Mouse (Mus musculus) thymus, postnatal 10 days (tissue): ENCODE measurements at regions not wholly inside any gene's neighbourhood (a gene's known extent, or its start where the extent isn't known, plus 50 kb on each side); places are given as distances from the start of the nearest gene placed in this dataset.

Experiments used
- DNase-seq, 2 experiments: peaks; one replicate each; pipeline ENCODE4 v3.0.0; 2021; ENCODE audit warnings: low spot score in 2 of 2

DNA sequence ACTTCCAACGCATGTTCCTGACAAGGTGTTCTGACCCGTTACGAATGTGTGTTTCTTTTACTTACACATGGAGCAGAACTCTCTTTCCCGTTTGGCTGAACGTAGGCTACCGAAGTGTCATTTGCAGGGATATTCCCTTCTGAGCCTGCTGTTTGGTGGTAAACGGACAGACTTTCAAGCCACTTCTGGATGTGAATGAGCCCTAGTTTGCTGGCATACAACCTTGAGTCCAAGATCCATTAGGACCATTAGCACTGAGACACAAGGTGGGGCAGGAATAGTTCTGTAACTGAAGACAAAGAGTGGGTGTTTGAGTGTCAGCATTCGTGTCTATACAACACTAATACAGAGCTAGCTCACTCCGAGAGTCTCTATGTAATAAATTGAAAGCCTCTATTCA, 113.3 kb upstream of the Rmdn2 start:
- no peak for DNase-seq

DNA sequence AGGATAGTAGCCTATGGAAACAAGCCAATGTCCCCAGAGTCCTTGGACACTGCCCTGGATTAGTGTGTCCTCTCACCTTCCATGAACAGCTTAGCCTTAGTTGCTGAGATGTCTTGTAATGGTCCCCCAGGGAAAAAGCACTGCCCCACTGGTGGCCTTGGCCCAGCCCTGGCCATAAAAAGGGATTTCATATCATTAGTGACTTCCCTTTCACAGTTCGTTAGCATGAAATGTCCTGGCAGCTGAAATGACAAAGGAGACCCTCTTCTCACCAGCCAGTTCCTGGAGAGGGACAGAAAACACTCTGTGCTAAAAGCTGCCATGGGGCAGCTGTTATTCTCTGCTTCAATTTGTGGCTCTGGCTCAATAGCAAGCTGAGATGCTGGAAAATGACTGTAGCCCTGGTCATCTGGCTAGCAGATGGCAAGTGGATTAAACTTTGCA, 110.6 kb upstream of the Rmdn2 start:
- DNase-seq = no peak

DNA sequence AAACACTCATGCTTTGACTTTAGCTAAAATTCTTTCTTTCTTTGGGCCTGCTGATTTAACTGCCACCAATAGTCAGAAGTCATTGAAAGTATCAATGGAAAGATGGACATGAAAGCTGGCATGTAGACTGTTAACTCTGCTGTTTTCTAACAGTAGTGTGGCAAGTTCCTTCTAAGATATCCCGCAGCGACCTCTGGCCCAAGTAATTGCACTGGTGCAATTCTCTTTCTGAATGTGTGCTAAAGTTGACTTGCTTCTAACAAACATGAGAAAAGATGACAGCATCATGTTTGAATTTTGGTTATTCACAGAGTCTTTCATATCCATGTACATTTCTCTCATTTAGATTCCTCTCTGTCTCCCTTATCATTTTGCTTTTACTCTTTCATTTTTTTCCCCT, 109.7 kb upstream of the Rmdn2 start:
- no peak for DNase-seq

DNA sequence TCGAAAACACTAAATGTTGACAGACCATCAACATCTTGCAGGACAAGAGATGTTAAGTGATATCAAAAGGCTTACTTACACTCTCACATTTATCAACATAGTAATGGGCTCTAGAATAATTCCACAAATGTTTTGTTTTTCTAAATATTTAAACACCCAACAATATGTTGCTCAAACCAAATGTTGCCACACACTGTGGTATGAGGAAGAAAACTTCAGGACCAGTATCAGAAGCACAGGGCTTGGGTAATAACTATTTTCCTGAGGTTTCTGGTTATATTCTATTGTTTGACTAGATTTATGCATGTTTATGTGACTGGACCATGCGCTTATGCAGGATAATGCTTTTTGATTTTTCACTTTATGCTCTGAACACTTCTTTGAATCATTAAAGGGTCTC, 108.6 kb upstream of the Rmdn2 start:
- no peak for DNase-seq

DNA sequence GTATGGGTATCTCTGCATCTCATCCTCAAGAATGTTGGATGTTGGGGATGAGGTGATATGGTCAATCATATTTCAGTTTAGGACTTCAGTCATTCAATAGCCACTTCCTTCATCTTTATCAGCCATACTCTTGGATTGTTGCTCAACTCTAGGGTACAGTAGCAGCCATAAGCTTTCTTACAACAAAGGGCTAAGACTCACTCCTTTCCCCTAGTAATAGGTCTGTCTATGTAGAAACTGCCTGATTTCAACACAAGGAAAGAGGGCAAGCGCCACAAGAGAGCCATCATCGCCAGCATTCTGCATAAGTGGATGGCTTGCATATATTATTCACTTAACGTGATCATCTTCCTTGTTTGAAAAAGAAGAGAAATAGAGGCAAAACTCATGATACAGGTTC, 107.5 kb upstream of the Rmdn2 start:
- no peak for DNase-seq

DNA sequence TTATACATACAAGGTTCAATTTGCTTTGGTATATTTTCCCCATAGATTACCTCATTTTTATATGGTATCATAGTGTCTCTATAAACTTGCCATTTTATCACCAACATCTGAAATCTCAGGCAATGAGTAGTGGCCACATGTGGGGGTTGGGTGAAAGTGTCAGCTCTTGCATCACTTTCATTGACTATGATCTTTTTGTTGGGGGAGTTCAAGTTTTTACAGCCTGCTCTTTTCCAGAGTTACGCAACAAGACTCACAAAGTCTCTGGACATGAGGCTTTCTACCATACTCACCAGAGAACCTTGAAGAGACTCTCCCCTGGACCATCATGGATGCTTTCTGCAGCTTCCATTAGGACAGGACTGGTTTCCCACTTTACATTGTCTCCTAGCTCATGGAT, 106.1 kb upstream of the Rmdn2 start:
- no peak for DNase-seq

DNA sequence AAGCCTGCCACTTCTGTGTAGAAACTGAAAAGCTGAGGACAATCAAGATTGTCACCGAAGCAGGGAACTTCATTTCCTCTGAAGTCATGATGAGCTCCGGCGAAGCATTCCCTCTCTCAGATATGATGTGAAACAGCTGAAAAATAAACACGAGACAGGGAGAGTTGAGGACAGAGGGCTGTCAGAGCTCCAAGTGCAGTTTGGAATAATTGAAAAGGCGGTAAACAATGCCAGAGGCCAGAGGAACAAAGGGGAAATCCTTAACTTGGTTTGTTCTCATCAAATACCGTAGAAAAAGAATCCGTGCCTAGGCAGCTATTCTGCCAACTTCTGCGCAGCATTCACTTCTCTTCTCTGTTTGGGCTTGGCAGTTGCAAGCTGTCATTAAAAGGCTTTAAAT, 102.4 kb upstream of the Rmdn2 start:
- no peak for DNase-seq

DNA sequence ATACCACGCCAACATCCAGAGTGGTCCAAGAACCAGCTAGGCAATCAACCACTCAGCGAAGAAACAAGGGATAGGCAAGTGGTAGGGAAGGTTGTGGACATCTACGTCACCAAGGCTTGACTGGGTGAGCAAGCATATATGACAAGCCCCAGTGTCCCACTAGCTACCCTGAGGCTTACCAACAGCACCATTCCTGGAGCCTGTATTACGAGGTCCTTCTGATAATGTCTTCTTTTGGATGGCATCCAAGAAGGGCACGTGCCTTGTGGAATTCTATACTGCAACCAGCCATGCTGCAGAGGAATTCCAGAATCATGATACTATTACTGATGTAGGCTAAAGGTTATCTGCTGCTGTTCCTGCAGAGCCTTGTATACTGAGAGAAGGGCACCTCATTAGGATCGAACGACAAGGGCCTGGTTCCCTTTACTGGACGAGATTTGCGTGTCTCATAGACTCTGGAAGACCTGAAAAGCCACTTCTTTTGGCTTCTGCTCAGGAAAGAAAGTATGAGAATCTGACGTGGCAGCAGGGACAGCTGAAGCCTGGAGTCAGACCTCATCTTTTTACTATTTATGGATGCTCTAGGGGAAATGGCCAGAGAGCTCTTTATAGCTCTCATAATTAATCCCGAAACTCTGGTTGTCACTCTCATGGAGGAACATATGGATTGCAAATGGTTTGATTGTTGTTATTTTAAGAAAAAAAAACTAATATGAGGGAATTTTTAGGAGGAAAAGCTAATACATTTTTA, 101.5 kb upstream of the Rmdn2 start:
- DNase-seq = no peak

DNA sequence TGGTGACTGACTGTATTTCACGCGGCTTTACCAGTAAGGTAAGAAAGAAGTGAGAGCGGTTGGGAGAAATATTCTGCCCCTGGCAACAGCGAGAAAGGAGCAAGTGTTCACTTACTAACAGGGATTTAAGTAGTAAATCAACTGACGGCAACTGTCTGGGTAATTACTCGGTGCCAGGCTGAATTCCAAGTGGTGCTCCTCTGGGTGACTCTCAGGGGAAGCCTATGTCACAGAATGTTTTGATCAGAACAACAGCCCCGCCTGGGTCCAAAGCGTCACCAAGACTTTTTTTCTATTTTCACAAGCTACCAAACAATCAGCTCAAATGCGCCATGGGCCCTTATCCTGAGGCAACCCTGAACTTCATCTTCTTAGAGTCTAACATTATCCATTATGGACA, 100.4 kb upstream of the Rmdn2 start:
- no peak for DNase-seq

DNA sequence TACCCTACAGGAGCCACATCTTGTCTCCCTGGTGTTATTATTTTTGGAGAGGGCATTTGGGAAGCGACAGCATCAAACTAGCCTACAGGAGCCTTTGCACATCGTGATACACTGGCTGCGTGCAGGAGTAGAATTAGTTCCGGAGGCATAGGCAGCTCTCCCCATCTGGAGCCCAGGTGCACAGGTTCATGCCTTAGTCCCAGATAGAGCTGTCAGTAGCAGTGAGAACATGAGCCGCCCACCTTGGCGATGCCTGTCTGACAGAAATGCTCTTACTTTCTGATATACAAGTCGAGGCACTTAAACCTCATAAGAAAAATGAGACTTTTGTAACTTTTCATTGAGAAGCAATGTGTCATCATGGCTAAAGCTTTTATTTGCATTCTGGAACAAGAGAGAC, 97.6 kb upstream of the Rmdn2 start:
- no peak for DNase-seq

DNA sequence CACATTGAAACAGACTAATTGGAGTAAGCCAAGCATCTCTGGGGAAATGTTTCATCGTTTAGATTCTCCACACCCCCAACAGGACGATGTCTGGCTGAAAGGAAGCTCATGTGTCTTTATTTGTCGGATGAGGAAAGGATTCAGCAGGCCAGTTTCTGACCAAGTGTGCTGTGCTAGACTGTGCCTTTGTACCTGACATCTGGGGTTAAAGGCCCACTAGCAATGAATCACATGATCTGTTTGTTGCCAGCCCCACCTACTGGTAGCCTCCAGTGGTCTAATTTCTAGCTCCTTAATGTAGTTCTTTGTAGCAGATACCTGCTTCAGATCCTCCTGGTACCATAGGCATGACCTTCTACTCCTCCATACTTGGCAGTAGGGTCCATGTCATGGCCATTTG, 93.5 kb upstream of the Rmdn2 start:
- DNase-seq = peak in 1 of 2 experiments; percentile 7

DNA sequence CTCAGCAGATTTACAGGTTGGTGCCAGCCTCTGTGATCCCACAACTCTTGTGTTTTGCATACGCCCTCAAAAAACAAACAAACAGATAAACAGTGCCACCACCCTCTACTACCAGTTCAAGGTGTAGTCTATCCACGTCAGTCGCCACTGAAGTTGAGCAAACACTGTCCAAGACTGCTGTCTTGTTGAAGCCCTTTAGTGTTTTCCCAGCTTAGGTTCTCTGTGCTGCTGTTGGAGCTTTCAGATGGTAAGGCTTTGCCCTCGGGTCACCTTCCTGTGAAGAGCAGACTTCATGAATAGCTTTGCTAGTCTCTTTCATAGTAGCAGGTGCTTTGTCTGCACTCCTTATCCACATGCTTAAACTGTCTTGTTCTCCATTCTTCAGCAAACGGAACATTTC, 93.0 kb upstream of the Rmdn2 start:
- no peak for DNase-seq

DNA sequence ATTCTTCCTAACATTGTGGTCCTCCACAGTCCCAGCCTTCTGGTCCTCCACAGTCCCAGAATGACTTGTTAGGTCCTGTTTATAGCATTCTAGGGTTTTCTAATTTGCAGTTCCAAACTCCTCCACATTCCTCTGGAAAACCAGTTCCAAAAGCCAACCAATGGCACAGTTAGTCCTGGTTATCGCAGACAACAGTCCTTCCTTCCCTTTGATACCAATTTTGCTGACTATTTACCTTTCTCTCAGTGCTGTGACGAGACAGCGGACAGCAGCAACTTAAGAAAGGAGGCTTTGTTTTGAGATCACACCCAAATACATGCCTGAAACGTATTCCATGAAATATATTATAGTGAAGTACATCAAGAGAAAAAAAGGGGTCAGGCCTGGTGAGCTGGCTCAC, 92.3 kb upstream of the Rmdn2 start:
- no peak for DNase-seq

DNA sequence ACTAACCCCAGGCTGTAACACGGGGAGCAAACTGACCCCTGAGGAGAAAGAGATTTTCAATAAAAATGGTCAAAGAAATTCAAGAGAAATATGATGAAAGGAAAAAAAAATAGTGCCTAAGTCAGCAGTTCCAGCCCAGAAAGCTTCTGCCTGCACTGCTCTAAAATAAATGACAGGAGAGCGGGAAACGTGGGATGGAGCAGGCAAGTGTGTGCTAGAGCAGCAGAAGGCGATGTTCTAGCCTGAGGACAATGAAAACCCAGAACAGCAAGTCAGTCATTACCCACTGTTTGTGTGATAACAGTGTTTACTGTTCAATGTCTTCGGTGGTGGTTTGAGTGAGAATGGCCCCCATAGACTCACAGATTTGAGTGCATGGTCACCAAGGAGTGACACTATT, 91.4 kb upstream of the Rmdn2 start:
- DNase-seq = no peak

DNA sequence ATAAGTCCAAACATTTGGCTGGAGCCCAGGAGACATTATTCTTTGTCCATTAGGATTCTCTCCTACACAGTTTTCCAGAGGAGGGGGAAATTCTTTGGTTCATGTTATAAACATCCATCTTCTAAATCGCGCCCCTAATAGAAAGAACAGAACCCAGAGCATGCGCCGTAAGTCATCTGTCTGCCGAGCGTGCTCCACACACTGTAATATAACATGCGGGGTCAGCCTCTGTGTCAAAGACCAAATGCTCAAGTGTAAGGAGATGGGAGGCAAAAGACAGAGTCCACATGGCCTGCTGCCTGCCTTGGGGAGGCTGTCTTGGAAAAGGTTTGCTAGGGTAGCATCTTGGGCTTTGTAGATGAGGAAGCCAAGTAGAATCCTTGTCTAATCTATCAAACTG, 90.0 kb upstream of the Rmdn2 start:
- no peak for DNase-seq

DNA sequence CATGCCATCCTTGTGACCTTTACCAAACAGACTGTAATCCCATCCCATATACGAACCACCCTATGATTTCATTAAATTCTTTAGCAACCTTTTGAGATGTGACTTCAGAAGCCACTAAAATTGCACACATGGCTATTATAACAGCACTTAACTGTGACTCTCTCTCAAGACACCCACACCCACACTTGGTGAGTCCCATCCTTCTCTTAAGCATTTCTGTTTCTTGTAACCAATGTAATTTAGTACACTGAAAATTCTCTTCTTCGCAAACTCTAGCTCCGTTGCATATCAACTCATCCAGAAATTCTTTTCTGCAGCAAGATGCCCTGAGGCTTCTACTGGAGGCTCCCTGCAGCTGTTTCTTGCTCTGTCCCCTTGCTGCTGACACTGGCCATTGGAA, 88.4 kb upstream of the Rmdn2 start:
- DNase-seq = no peak

DNA sequence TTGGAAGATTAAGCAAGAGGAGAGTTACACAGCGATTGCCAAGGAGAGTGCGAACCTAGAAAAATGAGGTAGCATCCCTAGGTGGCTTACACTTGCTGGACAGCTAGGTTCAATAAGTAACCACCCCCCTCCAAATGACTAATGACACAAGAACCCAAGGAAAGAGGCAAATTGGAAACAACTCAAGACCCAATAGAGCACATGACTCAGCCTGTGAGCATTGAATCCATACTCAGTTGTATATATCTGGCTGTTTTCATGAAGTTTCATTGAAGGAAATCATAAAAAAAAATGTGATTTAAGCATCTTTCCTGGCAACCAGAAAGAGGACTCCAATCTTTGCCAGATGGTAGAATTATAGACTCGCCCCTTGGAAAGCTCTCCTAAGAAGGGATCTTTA, 84.3 kb upstream of the Rmdn2 start:
- no peak for DNase-seq

DNA sequence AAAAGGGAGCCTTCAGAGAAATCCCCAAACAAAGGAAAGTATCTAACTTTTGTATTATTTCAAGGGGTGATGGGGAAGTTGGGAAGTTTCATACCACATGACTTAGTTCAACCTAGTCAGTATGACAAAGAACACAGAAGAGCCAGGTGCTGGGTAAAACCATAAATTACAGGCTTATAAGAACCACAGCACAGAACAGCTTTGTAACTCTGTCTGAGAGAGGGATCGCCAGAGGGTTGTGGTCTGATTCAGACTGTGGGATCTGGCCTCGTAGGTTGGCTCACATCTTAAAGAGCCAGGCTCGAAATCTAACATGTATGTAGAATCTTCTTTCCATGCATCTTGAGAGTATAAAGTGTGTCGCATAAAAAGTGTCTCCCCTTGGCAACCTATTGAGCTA, 75.1 kb upstream of the Rmdn2 start:
- no peak for DNase-seq

DNA sequence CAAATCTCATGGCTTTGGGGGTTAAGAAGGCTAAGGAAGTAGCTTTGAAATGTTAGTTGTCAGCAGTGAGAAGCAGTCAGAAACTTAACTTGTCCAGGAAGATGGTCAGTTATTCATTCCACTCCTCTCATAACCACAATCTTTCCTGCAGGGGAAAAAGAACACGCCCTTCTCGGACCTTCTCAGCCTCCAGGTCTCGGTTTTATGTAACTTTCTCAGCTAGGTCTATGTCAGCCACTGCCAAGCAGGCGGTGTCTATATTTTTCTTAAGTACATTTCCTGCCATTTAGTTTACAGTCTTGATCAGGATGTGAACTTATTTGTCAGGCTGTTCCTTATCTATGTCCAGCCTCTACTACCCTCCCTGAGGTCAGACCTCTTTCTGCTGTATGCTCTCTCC, 72.9 kb upstream of the Rmdn2 start:
- DNase-seq = no peak

DNA sequence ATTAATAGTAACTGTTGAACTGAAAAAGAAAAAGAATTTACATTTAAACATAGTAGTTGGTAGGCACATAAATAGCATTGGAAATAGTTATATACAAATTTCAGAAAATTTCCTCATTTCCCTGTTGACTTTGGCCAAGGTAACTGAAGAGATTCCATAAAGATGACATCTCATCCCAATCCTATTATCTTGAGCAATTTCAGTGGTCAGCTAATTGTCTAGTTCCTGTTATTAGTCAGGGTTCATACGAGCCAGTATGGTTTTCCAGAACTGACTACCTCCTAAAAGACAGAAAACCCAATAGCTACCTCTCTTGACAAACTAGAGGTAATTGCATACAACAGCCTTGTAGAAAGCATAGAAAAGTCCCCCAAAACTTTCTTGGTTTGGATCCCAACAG, 71.6 kb upstream of the Rmdn2 start:
- no peak for DNase-seq

DNA sequence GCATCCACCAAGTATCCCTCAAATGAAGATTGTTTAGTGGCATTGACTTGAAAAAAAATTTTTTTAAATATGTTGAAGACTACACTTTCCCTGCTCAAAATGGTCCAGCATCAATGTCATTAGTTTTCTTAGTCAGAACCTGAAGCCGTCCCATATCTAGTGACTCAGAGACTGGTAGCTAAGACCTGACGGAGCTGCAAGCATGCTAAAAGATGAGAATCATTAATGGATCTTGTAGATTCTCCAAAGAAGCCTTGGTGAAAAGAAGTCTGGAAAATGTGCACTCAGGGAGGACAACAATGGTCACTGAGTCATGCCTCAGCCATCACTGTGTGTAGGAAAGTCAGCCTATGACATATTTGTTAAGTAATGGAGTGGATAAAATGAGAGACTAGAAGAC, 71.2 kb upstream of the Rmdn2 start:
- no peak for DNase-seq

DNA sequence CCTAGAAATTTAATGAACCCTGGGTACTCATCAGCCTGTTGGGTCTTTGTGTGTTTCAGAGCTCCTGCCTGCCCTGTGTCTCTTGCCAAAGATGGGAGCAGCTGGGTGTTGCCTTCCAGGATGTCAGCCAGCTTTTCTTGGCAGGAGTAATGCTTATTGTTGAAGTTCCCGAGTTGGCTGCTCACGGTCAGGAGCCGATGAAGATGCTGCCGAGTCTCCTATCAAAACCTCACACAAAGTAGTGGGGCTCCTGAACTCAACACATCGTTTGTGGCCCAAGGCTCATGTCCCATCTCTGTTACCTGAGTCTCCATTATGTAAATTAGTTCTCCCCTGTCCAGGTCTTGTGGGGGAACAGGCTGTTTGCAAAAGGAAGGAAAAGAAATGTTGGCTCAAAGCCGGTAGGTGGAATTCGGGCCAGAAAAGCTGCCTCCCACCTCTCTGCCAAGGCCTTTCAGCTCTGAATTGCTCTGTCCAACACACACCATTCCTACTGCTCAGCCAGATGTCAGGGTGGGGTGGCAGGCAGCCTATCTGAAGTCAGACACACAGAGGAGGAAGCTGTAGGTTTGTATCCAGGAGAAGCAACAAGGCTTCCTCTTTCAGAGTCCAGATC, 67.6 kb upstream of the Rmdn2 start:
- DNase-seq = no peak

DNA sequence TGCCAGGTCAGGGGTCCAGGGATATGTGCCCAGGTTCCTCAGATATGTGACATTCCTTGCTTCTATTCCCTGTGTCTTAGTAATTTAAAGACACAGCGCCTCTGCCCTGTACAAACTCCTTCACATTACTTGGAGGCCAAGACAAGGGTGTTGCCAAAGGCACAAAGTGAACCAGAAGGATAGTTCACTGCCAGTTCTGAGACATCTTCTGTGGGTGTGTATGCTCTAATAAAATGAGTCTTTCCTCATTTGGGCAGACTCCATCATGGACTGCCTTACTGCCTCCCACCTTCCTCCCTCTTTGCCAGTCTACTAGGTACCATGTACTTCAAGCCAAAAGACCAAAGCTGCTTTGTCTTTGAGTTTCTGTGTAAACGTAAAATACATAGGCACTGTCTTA, 65.8 kb upstream of the Rmdn2 start:
- DNase-seq = no peak

DNA sequence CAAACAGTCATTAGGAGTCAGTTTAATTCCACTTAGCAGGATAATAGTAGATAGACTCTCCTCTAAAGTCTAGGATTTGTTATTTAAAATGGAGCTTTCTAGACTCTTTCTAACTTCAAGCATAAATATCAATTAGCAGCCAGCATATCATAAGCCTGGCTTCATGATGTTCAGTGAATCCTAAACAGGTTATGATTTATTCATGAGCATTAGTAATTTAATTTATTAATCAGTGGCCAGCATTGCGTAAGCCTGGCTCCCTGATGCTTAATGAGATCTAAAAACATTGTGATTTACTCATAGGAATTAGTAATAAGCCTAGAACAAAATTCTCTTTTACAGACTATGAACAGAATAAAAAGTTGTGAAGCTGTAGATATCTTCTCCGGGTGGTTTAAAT, 64.6 kb upstream of the Rmdn2 start:
- DNase-seq = no peak
